Mouse (Mus musculus) heart, embryonic 13.5 days (tissue): ENCODE data around the gene Nav2. TPM values are rescaled to one million over a fixed set of nuclear protein-coding genes. Genes with fewer than 3 reads are reported as not detected.

Source experiments
- ATAC-seq: fragments of 200-750 bp; cut with Nextera tagmentation; 2 replicates; pipeline ENCODE4 v1.8.0; 2017; ENCODE audit warnings: moderate TSS enrichment; ENCODE audit not compliant: insufficient number of reproducible peaks, low FRiP score, low TSS enrichment; ENCODE audit errors: extremely low read depth
- H3K27ac ChIP-seq: fragments of 300-500 bp; sonication (generic); replicated peaks from 2 replicates; pipeline ENCODE4 v1.5.1; 2015; ENCODE audit warnings: moderate library complexity, mild to moderate bottlenecking, inconsistent platforms
- H3K27me3 ChIP-seq: fragments of 300-500 bp; sonication (generic); replicated peaks from 2 replicates; pipeline ENCODE4 v1.6.1; 2015; ENCODE audit warnings: mild to moderate bottlenecking, inconsistent platforms
- H3K36me3 ChIP-seq: fragments of 300-500 bp; sonication (generic); 2 replicates; pipeline ENCODE4 v1.6.1; 2015; ENCODE audit warnings: mild to moderate bottlenecking, inconsistent platforms
- H3K4me1 ChIP-seq: fragments of 300-500 bp; sonication (generic); 2 replicates; pipeline ENCODE4 v1.6.1; 2015; ENCODE audit warnings: inconsistent platforms
- H3K4me2 ChIP-seq: fragments of 300-500 bp; sonication (generic); 2 replicates; pipeline ENCODE4 v1.6.1; 2015; ENCODE audit warnings: inconsistent platforms, mild to moderate bottlenecking, moderate library complexity
- H3K4me3 ChIP-seq: fragments of 300-500 bp; sonication (generic); 2 replicates; pipeline ENCODE4 v1.5.1; 2015; ENCODE audit warnings: moderate library complexity, mild to moderate bottlenecking, inconsistent platforms
- H3K9ac ChIP-seq: fragments of 300-500 bp; sonication (generic); 2 replicates; pipeline ENCODE4 v1.6.1; 2015; ENCODE audit warnings: inconsistent platforms, mild to moderate bottlenecking, moderate library complexity
- H3K9me3 ChIP-seq: fragments of 300-500 bp; sonication (generic); 2 replicates; pipeline ENCODE4 v1.6.1; 2016; ENCODE audit warnings: inconsistent platforms
- WGBS: fragments of 180-500 bp; shearing (Covaris S2); methylation state at CpG from one replicate; pipeline ENCODE4 v1.1.7; 2015; ENCODE audit warnings: mixed read lengths; 5-methylcytosine and 5-hydroxymethylcytosine counted together
- polyA plus RNA-seq: library from polyadenylated mRNA; unstranded; fragments of >200 nt; fragmentation: Nextera tagmentation; extraction: Ambion mirVana; gene quantifications from 2 replicates; pipeline ENCODE4 v1.2.1, GENCODE M21; 2015

Gene Nav2
- polyA plus RNA-seq, 1 experiment from 2014 or later: 25.3 TPM

DNA sequence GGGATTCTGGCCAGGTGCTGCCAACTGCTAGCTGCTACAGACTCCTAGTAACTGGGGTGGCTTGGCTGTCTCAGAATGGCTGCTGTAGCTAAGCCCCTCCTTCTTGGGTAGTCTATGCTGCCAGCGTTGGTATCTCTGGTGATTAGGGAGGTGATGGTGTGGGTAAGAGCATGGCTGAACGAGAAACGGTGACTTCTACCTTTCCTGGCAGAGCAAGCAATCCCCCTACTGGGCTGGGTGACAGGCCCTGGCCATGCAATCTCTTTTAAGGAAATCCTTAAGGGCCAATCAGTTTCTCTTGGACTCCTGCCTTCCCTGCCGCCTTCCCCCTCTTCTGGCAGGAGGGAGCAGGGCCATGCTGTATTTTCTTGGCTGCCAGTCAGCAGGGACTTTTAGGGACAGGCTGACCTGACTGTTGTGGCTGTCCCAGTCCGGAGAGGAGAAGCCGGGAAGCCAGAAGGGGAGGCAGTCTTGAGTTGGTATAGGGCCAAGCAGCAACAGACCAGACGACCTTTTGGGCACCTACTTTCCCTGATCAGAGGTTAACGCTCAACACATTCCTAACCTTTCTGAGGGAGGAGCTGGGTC is 339.3 kb downstream of the Nav2 start:
- H3K4me3 ChIP-seq: peak overlapping the region; percentile 74
- H3K9me3 ChIP-seq: no peaks in the 10 kb centered on the region
- no peaks in the 10 kb centered on the region for H3K36me3 ChIP-seq
- peak overlapping the region; percentile 92 for H3K4me2 ChIP-seq
- peaks cover 70% of the 10 kb centered on the region for H3K4me1 ChIP-seq
- H3K9ac ChIP-seq: peak overlapping the region; percentile 89
- H3K27ac ChIP-seq: peak overlapping the region; percentile 88
- no peak for ATAC-seq
- WGBS: 9% methylated on average over 8 of the region's 8 CpGs
- peaks cover 38% of the 10 kb centered on the region for H3K27me3 ChIP-seq

DNA sequence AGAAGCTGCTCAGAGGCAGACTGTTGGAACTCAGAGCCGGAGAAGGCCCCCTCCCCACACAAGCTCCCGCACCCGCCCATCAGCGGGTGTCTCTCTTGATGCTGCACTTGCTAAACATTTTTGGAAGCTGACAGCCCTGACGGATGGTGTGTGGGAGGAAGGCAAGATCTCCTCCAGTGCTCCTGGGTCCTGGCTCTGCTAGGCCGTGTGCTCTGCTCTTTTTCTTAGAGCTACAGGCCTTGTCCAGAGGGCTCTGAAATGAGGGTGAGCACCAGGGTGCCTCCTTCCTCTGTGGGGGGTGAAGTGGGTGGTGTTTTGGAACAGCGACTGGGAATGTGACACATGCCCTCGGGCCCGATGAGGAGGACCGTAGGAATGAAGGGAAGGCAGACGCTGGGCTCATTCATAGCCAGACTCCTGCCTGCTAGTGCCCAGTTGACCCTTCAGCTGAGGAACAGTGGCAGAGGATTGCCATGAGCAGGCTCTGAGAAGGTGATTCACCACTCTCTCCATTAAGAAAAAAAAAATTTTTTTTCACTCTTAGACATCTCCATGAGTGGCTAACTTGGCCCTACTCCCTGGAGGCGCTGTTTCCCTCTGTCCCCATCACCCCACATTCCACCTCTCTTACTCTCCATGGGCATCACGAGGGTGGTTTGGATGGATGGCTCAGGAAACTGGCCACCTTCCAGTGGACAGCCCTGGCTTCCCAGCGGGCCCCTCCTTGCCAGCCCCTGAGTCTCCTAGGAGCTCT is 340.0 kb downstream of the Nav2 start:
- Histone ChIP-seq H3K4me1 (peaks cover 76% of the 10 kb centered on the region), H3K4me3 (peak overlapping the region; percentile 74), H3K4me2 (peak overlapping the region; percentile 92), H3K27me3 (peaks cover 32% of the 10 kb centered on the region), H3K9ac (peak overlapping the region; percentile 89), H3K36me3 (no peaks in the 10 kb centered on the region), H3K9me3 (no peaks in the 10 kb centered on the region), H3K27ac (peak overlapping the region; percentile 88)
- no peak for ATAC-seq
- 26% methylated on average over 14 of the region's 14 CpGs for WGBS

DNA sequence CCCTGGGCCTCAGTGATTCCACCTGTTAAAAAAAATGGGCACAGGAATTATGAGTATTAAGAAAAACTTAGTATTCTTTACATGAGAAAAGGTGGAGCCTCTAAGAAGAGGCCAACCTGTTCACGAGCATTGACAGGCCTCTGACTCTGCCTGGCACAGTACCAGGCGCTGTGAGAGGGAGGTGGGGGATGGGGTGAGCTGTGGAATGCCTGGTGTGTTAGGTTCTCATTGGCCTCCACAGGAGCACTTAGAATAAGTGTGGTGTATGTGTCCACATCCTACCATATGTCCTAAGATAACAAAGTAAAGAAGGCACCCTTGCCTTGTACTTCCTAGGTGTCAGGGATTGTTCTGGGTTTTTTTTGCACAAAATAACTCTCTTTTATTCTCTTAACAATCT is 340.9 kb downstream of the Nav2 start:
- Histone ChIP-seq H3K9me3 (no peaks in the 10 kb centered on the region), H3K4me1 (peaks cover 76% of the 10 kb centered on the region), H3K36me3 (no peaks in the 10 kb centered on the region), H3K4me2 (peak overlapping the region; percentile 92), H3K27ac (peak overlapping the region; percentile 88), H3K27me3 (peaks cover 28% of the 10 kb centered on the region), H3K4me3 (peak overlapping the region; percentile 74), H3K9ac (peak overlapping the region; percentile 89)
- no peak for ATAC-seq
- 34% methylated on average over 2 of the region's 2 CpGs for WGBS

DNA sequence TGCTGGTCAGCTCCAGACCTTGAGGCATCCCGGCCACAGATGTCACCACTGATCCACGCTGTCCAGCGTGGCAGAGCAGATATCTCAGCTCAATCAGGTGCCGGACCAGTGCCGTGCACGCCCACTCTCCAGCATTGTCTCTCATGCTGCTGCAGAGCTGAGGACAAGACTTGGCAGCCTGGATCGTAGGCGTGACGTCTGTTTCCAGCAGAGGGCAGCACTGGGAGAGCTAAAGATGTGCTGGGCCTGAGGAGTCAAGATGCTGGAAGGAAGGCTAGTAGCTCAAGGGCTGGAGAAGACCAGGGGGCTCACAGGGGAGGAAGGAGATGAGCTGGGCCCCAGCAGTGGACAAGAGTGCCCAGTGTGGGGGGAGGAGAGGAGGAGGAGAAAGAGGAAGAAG is 341.5 kb downstream of the Nav2 start:
- H3K27me3 ChIP-seq: peaks cover 28% of the 10 kb centered on the region
- peak overlapping the region; percentile 92 for H3K4me2 ChIP-seq
- H3K4me1 ChIP-seq: peaks cover 76% of the 10 kb centered on the region
- WGBS: 8% methylated on average over 9 of the region's 9 CpGs
- no peaks in the 10 kb centered on the region for H3K36me3 ChIP-seq
- H3K4me3 ChIP-seq: peak overlapping the region; percentile 74
- ATAC-seq: no peak
- peak overlapping the region; percentile 89; the same call in 1 of the 2 replicates for H3K9ac ChIP-seq
- no peaks in the 10 kb centered on the region for H3K9me3 ChIP-seq
- no peak overlapping the region for H3K27ac ChIP-seq

DNA sequence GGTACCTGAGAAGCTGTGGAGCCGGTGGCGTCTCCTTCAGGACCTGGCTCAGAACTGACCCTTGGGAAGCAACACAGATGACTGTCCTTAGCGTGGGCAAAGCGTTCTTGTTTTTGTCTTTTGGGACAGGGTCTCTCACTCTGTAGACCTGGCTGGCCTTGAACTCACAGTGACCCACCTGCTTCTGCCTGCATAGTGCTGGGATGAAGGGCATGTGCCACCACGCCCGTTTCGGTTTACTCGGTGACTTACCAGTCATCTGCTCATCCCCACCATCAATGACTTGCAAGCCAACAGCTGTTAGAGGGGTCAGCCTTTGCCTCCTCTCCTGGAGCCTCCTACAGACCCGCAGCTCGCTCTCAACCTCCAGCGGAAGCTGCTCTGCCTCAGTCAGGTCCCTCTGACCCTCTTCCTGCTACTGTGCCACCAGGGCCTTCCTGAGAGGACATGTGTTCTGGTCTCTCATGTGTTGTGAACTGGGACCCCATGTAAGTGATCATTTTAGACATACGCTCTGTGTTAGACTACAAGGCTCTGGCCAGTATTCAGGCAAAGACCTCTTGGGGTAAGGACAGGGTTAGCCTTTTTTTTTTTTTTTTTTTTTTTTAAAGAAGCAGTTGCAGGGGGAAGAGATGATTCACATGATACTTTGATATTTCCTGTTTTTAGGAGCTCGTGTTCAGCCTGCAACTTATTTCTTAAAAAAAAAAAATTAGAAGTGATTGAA is 342.2 kb downstream of the Nav2 start:
- H3K4me1 ChIP-seq: peaks cover 71% of the 10 kb centered on the region
- peak overlapping the region; percentile 92 for H3K4me2 ChIP-seq
- no peak for ATAC-seq
- WGBS: 83% methylated on average over 13 of the region's 13 CpGs
- peaks cover 28% of the 10 kb centered on the region for H3K27me3 ChIP-seq
- no peak overlapping the region for H3K27ac ChIP-seq
- H3K9me3 ChIP-seq: no peaks in the 10 kb centered on the region
- H3K9ac ChIP-seq: no peak overlapping the region
- H3K4me3 ChIP-seq: no peak overlapping the region
- H3K36me3 ChIP-seq: no peaks in the 10 kb centered on the region

DNA sequence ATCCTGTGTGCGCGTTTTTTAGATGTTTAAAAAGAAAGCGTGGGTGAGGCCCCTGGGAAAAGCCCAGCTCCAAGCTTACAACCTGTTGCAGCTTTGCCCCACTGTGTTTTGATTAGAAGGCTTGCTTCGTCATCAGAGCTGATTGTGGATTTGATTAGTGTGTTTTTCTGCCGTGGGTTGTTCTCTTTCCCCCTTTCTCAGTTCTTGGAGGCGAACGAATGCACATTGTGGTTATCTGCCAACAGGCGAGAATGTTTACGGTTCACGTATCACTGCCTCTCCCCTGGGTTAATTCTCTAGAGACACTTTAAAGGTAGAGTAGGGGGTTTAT is 342.8 kb downstream of the Nav2 start:
- Histone ChIP-seq H3K36me3 (no peaks in the 10 kb centered on the region), H3K4me2 (no peak overlapping the region), H3K27me3 (peaks cover 28% of the 10 kb centered on the region), H3K4me1 (peaks cover 76% of the 10 kb centered on the region), H3K4me3 (no peak overlapping the region), H3K27ac (no peak overlapping the region), H3K9me3 (no peaks in the 10 kb centered on the region), H3K9ac (no peak overlapping the region)
- ATAC-seq: no peak
- WGBS: 65% methylated on average over 10 of the region's 10 CpGs

DNA sequence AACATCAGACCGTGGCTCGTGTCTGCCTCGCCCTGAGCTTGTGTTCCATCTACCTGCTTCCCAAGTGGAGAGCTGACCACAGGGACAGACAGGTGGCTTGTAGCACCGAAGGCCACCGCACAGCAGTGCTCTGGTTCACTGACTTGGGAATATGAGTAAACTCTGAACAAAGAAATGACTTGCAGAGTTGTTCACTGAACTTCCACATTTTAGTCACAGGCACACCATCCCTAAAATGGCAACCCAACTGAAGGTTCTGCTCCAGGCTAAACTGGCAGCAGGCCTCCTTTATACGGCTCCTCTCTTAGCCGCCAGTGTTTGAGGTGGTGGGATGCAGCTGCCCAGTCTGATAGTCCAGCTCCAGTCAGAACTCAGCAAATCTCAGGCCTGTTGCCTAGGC is 343.9 kb downstream of the Nav2 start:
- peaks cover 17% of the 10 kb centered on the region for H3K27me3 ChIP-seq
- no peak for ATAC-seq
- no peak overlapping the region for H3K9ac ChIP-seq
- no peak overlapping the region for H3K27ac ChIP-seq
- WGBS: 88% methylated on average over 7 of the region's 7 CpGs
- H3K4me2 ChIP-seq: no peak overlapping the region
- no peak overlapping the region for H3K4me3 ChIP-seq
- peaks cover 76% of the 10 kb centered on the region for H3K4me1 ChIP-seq
- H3K36me3 ChIP-seq: no peaks in the 10 kb centered on the region
- no peaks in the 10 kb centered on the region for H3K9me3 ChIP-seq

DNA sequence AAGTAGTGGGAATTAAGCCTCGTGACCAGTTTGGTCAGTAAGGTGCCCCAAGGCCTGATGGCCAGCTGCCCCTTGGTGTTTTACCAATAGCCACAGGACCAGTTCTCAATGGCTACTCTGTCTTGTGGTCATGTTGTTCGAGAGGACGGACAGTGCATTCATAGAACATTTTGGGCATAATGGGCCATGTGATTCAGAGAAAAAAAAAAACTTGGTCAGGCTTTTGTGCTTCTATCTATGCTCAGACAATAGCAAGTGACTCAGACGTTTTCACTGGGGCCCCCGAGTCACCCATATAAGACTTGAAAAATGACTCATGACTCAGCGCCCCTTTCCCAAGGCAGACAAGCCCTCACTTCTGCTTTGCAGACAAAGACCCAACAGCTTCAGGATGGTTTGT is 344.4 kb downstream of the Nav2 start:
- WGBS: 64% methylated on average over 6 of the region's 6 CpGs
- H3K4me2 ChIP-seq: no peak overlapping the region
- H3K4me3 ChIP-seq: no peak overlapping the region
- H3K9me3 ChIP-seq: no peaks in the 10 kb centered on the region
- no peaks in the 10 kb centered on the region for H3K36me3 ChIP-seq
- H3K9ac ChIP-seq: 0 out of 2 replicates have a peak overlapping the region, but pooled peaks have one; percentile 19
- H3K4me1 ChIP-seq: peaks cover 76% of the 10 kb centered on the region
- no peak overlapping the region for H3K27ac ChIP-seq
- peaks cover 14% of the 10 kb centered on the region for H3K27me3 ChIP-seq
- no peak for ATAC-seq

DNA sequence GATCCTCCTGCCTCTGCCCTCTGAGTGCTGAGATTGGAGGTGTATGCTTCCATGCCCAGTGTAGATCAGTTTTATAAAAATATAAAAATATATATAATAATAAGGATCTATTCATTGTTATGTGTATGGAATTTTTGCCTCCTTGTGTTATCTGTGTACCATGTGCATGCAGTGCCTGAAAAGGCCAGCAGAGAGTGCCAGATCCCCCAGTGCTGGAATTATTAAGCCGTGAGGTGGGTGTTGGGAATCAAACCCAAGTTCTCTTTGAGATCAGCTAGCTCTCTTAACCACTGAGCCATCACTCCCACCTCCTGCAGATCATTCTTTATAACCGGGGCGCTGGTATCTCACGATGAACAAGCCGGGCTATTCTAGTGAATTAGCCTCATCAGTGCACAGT is 346.5 kb downstream of the Nav2 start:
- Histone ChIP-seq H3K4me3 (no peak overlapping the region), H3K36me3 (no peaks in the 10 kb centered on the region), H3K27ac (no peak overlapping the region), H3K4me2 (no peak overlapping the region), H3K4me1 (peaks cover 59% of the 10 kb centered on the region), H3K9ac (no peak overlapping the region), H3K27me3 (no peaks in the 10 kb centered on the region), H3K9me3 (no peaks in the 10 kb centered on the region)
- no peak for ATAC-seq
- WGBS: 90% methylated on average over 5 of the region's 5 CpGs

DNA sequence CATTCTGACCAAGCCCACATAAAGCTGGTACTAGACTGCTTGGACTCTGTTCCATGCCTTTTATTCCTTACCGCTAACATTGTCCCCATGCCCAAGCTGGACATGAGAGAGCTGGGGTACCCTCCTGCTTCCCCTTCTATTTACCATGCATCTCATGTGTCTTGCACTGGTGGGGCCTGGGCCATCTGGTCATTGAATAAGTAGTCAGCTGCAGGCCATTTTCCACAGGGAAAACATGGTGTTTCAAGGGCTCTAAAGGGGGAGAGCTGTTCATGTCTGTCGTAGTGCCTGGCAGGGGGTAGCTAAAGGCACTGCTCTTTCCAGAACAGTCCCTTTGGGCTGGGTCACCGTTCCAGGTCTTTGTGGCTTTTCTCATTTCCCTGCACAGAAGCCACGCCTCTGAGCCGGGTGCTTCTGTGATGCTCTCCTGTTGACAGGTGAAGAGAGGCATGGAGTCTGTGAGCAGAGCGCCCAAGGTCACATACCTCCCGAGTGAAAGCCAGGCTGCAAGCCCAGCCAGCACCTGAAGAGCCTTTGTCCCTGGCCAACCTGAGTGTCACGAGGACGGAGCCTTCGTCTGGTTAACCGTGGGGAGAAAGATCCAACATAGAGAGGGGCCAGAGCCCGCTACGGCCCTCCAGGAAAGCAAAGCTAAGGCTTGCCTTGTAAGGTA is 348.9 kb downstream of the Nav2 start:
- no peaks in the 10 kb centered on the region for H3K27me3 ChIP-seq
- H3K9me3 ChIP-seq: no peaks in the 10 kb centered on the region
- no peak overlapping the region; the same call in 1 of the 2 replicates for H3K9ac ChIP-seq
- H3K27ac ChIP-seq: peak overlapping the region; percentile 77
- peaks cover 55% of the 10 kb centered on the region for H3K4me1 ChIP-seq
- H3K4me3 ChIP-seq: no peak overlapping the region
- ATAC-seq: peak; percentile 11; the same call in 1 of the 2 replicates
- H3K36me3 ChIP-seq: no peaks in the 10 kb centered on the region
- no peak overlapping the region for H3K4me2 ChIP-seq
- 59% methylated on average over 13 of the region's 13 CpGs for WGBS

DNA sequence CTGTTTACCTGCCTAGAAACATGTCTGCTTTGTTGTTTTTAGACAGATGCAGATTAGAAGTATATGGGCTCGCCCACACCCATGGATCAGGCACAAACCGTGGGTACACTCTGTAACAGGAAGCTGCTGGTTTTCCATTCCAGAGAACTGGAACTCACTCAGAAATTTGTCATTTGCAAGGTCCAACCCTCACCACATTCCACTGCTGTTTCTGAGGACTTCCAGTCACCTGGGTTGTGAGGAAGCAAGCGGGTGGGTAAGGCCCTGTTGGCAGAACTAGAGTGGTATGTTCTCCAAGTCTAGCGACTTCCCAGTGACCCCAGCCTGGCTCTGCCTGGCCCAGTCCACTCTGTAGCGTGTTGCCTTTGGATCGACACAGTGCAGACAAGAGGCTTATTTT is 349.6 kb downstream of the Nav2 start:
- Histone ChIP-seq H3K9ac (no peak overlapping the region), H3K4me1 (peaks cover 50% of the 10 kb centered on the region), H3K4me3 (no peak overlapping the region), H3K4me2 (no peak overlapping the region), H3K36me3 (no peaks in the 10 kb centered on the region), H3K9me3 (no peaks in the 10 kb centered on the region), H3K27me3 (no peaks in the 10 kb centered on the region), H3K27ac (peak overlapping the region; percentile 77)
- ATAC-seq: no peak
- WGBS: 51% methylated on average over 6 of the region's 6 CpGs
